ENCODE assay signal across 7 mouse cellular contexts in the genomic region with DNA sequence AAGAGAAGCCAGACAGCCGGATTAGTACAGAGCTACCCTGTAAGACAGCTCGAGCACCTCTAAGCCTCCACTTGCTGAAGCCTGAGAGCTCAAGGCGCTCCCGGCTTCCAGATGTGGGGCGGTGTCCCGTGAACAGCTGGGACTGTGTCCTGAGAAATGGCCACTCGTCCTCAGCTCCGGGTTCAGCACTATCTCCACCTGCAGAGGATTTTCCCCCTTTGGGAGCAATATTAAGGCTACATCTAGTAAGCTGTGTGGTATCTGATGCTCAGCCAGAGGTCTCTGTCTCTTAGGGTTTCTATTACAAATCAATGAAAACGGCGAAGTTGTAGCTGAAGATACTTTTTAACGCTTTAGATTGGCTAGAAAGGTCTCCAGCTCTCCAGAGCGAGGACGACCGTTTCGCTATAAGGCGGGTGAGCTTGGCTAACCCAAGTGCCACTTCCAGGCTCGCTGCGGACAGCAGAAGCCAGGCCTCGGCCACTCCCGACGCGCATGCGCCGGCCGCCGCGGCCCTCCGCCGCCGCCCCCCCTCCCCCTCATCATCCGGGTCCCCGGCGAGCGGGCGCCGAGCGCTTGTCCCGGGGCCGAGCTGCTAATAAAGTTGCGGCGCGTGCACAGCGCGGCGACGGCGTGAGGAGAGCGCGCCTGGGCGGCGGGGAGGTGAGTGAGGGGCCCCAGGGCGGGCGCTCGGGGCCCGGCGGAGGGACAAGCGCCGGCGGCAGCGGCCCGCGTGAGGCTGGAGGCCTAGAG. TPM values are rescaled to one million over a fixed set of nuclear protein-coding genes. Genes with fewer than 3 reads are reported as not detected.
DNase-seq lines count a peak whose midpoint lies in the region; ATAC-seq lines count a peak whose summit lies in the region.

A gene (plus strand): TSS at position 542 of the 753 bp plus-strand sequence.

- no peaks in the 10 kb centered on the region for H3K27me3 ChIP-seq in intestine, embryonic 16.5 days (replicated peaks; ENCODE audit: control insufficient read depth, insufficient read depth, low read length)
- no peaks in the 10 kb centered on the region for H3K27me3 ChIP-seq in midbrain, embryonic 11.5 days (ENCODE audit: control insufficient read depth, insufficient read depth, low read length)

- peak within 1 kb of the TSS; percentile 98 for H3K27ac ChIP-seq in intestine, embryonic 16.5 days (ENCODE audit: low read length)
- H3K27ac ChIP-seq in midbrain, embryonic 11.5 days (ENCODE audit: low read depth, low read length), result peak within 1 kb of the TSS; percentile 97

- peak within 1 kb of the TSS; percentile 63 for H3K4me2 ChIP-seq in intestine, embryonic 16.5 days (ENCODE audit: low read depth, low read length)
- H3K4me2 ChIP-seq in midbrain, embryonic 11.5 days, result peak within 1 kb of the TSS; percentile 61

- no peaks in the 10 kb centered on the region for H3K9me3 ChIP-seq in intestine, embryonic 16.5 days (ENCODE audit: control insufficient read depth, low read length)
- no peaks in the 10 kb centered on the region for H3K9me3 ChIP-seq in midbrain, embryonic 11.5 days (ENCODE audit: control insufficient read depth, low read length)

- peak within 1 kb of the TSS; percentile 72 for H3K4me3 ChIP-seq in intestine, embryonic 16.5 days (ENCODE audit: low read length)
- peak within 1 kb of the TSS; percentile 74 for H3K4me3 ChIP-seq in midbrain, embryonic 11.5 days (ENCODE audit: low read depth, low read length)

- peaks cover 39% of the 10 kb centered on the region for H3K4me1 ChIP-seq in intestine, embryonic 16.5 days (ENCODE audit: control insufficient read depth, insufficient read depth, low read length)
- H3K4me1 ChIP-seq in midbrain, embryonic 11.5 days (ENCODE audit: control insufficient read depth, insufficient read depth, low read length), result peaks cover 23% of the 10 kb centered on the region

- peak; percentile 95 for DNase-seq in adrenal gland, adult 2 months
- DNase-seq in embryo, embryonic 10.5 days (ENCODE audit: low spot score), result peak; percentile 94
- peak; percentile 86 to 90 for DNase-seq in gastrocnemius, postnatal 4 days (ENCODE audit: low spot score in 2 of 2)
- DNase-seq in left cerebral cortex, postnatal 4 days, result peak; percentile 96
- DNase-seq in midbrain, embryonic 11.5 days (ENCODE audit: low spot score, missing footprints), result peak; percentile 100
- peak; percentile 92 for DNase-seq in right cerebral cortex, postnatal 4 days

- peak; percentile 85 for ATAC-seq in intestine, embryonic 16.5 days
- peak; percentile 92 for ATAC-seq in midbrain, embryonic 11.5 days (ENCODE audit: low FRiP score)

- intact Hi-C loops in left cerebral cortex, postnatal 4 days (cut with DNase I), result no loop called here

- no peaks in the 10 kb centered on the region for H3K36me3 ChIP-seq in intestine, embryonic 16.5 days (ENCODE audit: control insufficient read depth, insufficient read depth, low read length)
- peaks cover 4% of the 10 kb centered on the region; the same call in 1 of the 2 replicates for H3K36me3 ChIP-seq in midbrain, embryonic 11.5 days (ENCODE audit: control insufficient read depth, insufficient read depth, low read length)

- 4% methylated on average over 54 of the region's 62 CpGs for WGBS in intestine, embryonic 16.5 days
- WGBS in midbrain, embryonic 11.5 days, result 2% methylated on average over 61 of the region's 62 CpGs

- H3K9ac ChIP-seq in intestine, embryonic 16.5 days (ENCODE audit: low read depth, low read length), result peak within 1 kb of the TSS; percentile 96
- H3K9ac ChIP-seq in midbrain, embryonic 11.5 days (ENCODE audit: low read length), result peak within 1 kb of the TSS; percentile 91

RNA-seq across cellular contexts. Expression of the gene that starts here (rescaled TPM):
- 10 to 100 TPM; 48.9 to 49.7 TPM for total RNA-seq in adrenal gland, adult 2 months (2021)
- 9.7 and 16.7 TPM in 2 replicates for polyA plus RNA-seq in adrenal gland, adult 2 months (2012; rRNA removed)
- total RNA-seq in gastrocnemius, postnatal 4 days (2021), result 10 to 100 TPM; 47.6 to 52.3 TPM
- polyA plus RNA-seq in intestine, embryonic 16.5 days (2015; fragmentation: Nextera tagmentation; extraction: Ambion mirVana), result 14.5 and 15.3 TPM in 2 replicates
- total RNA-seq in left cerebral cortex, postnatal 4 days (2021), result 10 to 100 TPM; 36.0 to 41.9 TPM
- polyA plus RNA-seq in midbrain, embryonic 11.5 days (2014; fragmentation: Nextera tagmentation; extraction: Ambion mirVana), result 43.4 and 45.4 TPM in 2 replicates

Comparison
In these comparisons a context has a peak if more than half of its experiments do, and no peak if none do; other contexts are left out.
1. Peak in every context shown above with its lines: DNase-seq, ATAC-seq, H3K4me3 ChIP-seq and H3K27ac ChIP-seq.